Mouse (Mus musculus) intestine, postnatal 0 days (tissue): ENCODE results near the gene Cnpy3. TPM values are rescaled to one million over a fixed set of nuclear protein-coding genes. Genes with fewer than 3 reads are reported as not detected.
"Not testable (repeated sequence)": the region's sequence is repeated elsewhere in the genome, so short reads cannot be mapped to it uniquely, and the experiment has no call there.

ENCODE experiments used
- ATAC-seq: fragments of 200-750 bp; cut with Nextera tagmentation; 2 replicates; pipeline ENCODE4 v1.8.0; 2017; ENCODE audit warnings: mild to moderate bottlenecking, moderate TSS enrichment, moderate library complexity
- H3K27ac ChIP-seq: fragments of 300-500 bp; sonication (generic); 2 replicates; pipeline ENCODE4 v1.5.1; 2014; ENCODE audit warnings: mild to moderate bottlenecking, low read depth, low read length, moderate library complexity
- H3K27me3 ChIP-seq: fragments of 300-500 bp; sonication (generic); replicated peaks from 2 replicates; pipeline ENCODE4 v1.6.1; 2014; ENCODE audit warnings: low read length, mixed read lengths; ENCODE audit not compliant: control insufficient read depth, insufficient read depth
- H3K36me3 ChIP-seq: fragments of 300-500 bp; sonication (generic); 2 replicates; pipeline ENCODE4 v1.6.1; 2014; ENCODE audit warnings: mild to moderate bottlenecking, moderate library complexity; ENCODE audit not compliant: control insufficient read depth, insufficient read depth
- H3K4me1 ChIP-seq: fragments of 300-500 bp; sonication (generic); replicated peaks from 2 replicates; pipeline ENCODE4 v1.6.1; 2014; ENCODE audit warnings: antibody characterized with exemption, low read length, mixed read lengths; ENCODE audit not compliant: control insufficient read depth, insufficient read depth
- H3K4me2 ChIP-seq: fragments of 300-500 bp; sonication (generic); replicated peaks from 2 replicates; pipeline ENCODE4 v1.6.1; 2014; ENCODE audit warnings: low read depth, mild to moderate bottlenecking, moderate library complexity
- H3K4me3 ChIP-seq: fragments of 300-500 bp; sonication (generic); 2 replicates; pipeline ENCODE4 v1.5.1; 2014; ENCODE audit warnings: low read depth, low read length
- H3K9ac ChIP-seq: fragments of 300-500 bp; sonication (generic); 2 replicates; pipeline ENCODE4 v1.6.1; 2014; ENCODE audit warnings: mild to moderate bottlenecking, low read depth, low read length
- H3K9me3 ChIP-seq: fragments of 300-500 bp; sonication (generic); 2 replicates; pipeline ENCODE4 v1.6.1; 2016; ENCODE audit warnings: mixed run types; ENCODE audit not compliant: control insufficient read depth
- CTCF ChIP-seq: sonication (generic); IDR thresholded peaks from 2 replicates; pipeline ENCODE4 v1.5.1; 2016; ENCODE audit warnings: low read depth, mild to moderate bottlenecking, control low read depth, antibody characterized with exemption, moderate library complexity
- WGBS: fragments of 180-500 bp; shearing (Covaris S2); extraction: QIAGEN DNeasy Blood & Tissue Kit; methylation state at CpG from one replicate; pipeline ENCODE4 v1.1.7; 2014; 5-methylcytosine and 5-hydroxymethylcytosine counted together
- polyA plus RNA-seq: library from polyadenylated mRNA; unstranded; fragments of >200 nt; fragmentation: Nextera tagmentation; extraction: Ambion mirVana; gene quantifications from 2 replicates; pipeline ENCODE4 v1.2.1, GENCODE M21; 2015

The Cnpy3 gene
- polyA plus RNA-seq, 1 experiment from 2014 or later: 35.6 TPM

DNA sequence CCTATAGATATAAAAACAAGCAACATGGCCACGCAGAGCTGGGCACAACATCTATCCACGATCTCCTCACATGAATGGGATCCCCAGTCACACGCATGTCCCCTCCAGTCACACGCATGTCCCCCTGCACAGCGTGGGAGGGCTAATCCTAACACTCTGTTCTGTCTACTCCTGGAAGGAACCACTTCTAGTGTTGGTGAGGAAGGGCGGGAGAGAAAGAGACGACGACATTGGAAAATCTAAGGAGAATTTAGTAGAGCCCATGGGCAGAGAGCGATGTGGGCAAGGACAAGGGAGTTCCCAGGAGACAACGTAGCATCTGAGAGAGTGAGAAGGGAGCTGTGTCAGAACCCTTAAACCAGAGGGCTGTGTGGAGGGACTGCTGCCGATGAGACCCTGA, 18.5 kb upstream of the Cnpy3 start:
- no peak for TF ChIP-seq CTCF
- WGBS: 92% methylated on average over 11 of the region's 11 CpGs
- no peaks in the 10 kb centered on the region for H3K27me3 ChIP-seq
- no peaks in the 10 kb centered on the region for H3K9me3 ChIP-seq
- no peaks in the 10 kb centered on the region for H3K4me1 ChIP-seq
- no peak overlapping the region for H3K4me2 ChIP-seq
- H3K4me3 ChIP-seq: no peak overlapping the region
- no peak overlapping the region for H3K9ac ChIP-seq
- ATAC-seq: no peak
- H3K27ac ChIP-seq: no peak overlapping the region
- peaks cover 15% of the 10 kb centered on the region for H3K36me3 ChIP-seq

DNA sequence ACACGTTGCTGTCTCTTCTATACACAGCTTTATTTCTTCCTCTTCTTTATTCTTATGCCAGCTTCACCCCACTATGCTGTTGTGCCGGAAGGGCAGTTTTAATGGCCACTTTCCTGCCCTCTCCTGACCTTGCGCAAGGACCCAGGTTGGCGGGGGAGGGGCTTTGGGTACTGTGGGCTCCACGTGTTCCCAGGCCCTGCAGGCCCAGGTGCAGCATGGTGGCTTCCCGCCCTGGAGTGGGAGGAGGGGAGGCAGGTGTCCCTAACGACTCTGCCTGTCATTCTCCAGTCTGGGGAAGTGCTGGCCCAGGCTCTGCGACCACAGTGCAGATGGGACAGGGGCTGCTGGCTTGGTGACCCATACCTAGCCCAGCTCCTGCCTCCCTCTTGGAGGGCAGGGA, 15.9 kb upstream of the Cnpy3 start:
- Histone ChIP-seq H3K4me3 (no peak overlapping the region), H3K27me3 (no peaks in the 10 kb centered on the region), H3K4me2 (no peak overlapping the region), H3K9me3 (no peaks in the 10 kb centered on the region), H3K27ac (no peak overlapping the region), H3K9ac (no peak overlapping the region), H3K36me3 (no peaks in the 10 kb centered on the region), H3K4me1 (no peaks in the 10 kb centered on the region)
- no peak for ATAC-seq
- WGBS: 44% methylated on average over 8 of the region's 8 CpGs
- no peak for TF ChIP-seq CTCF

DNA sequence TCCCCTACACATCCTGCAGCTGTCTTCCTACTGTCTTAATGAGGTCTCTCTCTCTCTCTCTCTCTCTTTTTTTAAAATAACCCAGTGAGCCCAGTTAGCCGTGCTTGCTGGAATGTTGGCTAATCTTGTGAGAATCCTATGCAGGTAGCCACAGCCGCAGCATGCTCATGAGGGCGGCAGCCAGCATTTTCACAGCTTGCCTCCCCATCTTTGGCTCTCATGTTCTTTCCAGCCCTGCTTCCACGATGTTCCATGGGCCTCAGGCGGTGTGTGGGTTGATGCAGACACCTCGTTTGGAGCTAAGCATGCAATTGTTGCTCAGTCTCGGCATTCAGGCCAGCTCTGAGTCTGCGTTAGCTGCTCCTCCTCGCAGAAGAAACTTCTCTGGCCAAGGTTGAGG, 12.9 kb upstream of the Cnpy3 start:
- ATAC-seq, H3K36me3 ChIP-seq, H3K27me3 ChIP-seq, H3K4me2 ChIP-seq, H3K9ac ChIP-seq, H3K27ac ChIP-seq, H3K9me3 ChIP-seq, H3K4me3 ChIP-seq, H3K4me1 ChIP-seq: not testable (repeated sequence)
- 67% methylated on average over 9 of the region's 9 CpGs for WGBS

DNA sequence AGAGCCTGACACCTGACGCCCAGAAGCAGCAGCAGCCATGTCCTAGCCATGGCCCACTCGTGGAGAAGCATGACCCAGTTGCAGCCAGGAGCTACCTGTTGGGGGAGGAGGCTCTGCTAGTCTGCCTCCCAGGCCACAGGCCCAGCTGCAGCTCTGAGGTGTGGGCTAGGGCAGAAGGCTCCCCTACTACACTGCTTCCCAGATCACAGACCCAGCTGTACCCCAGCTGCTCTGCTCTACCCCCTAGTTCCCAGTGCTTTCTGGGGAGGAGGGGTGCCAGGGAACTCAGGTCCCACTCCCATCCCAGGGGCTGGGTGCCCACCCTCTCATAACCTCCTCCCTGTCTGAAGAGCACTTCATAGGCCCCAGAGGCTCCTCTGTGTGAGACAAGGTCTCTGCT, 11.5 kb upstream of the Cnpy3 start, which contains the start of gene Ptcra:
Gene Ptcra, minus strand, starts transcription at position 169 of the 400 bp plus-strand sequence.
- H3K9ac ChIP-seq: no peak within 1 kb of the TSS
- no peaks in the 10 kb centered on the region for H3K36me3 ChIP-seq
- no peak within 1 kb of the TSS for H3K27ac ChIP-seq
- no peaks in the 10 kb centered on the region for H3K27me3 ChIP-seq
- no peak within 1 kb of the TSS for H3K4me3 ChIP-seq
- 77% methylated on average over 2 of the region's 2 CpGs for WGBS
- no peaks in the 10 kb centered on the region for H3K4me1 ChIP-seq
- TF ChIP-seq CTCF: no peak
- no peak within 1 kb of the TSS for H3K4me2 ChIP-seq
- no peak for ATAC-seq
- no peaks in the 10 kb centered on the region for H3K9me3 ChIP-seq

DNA sequence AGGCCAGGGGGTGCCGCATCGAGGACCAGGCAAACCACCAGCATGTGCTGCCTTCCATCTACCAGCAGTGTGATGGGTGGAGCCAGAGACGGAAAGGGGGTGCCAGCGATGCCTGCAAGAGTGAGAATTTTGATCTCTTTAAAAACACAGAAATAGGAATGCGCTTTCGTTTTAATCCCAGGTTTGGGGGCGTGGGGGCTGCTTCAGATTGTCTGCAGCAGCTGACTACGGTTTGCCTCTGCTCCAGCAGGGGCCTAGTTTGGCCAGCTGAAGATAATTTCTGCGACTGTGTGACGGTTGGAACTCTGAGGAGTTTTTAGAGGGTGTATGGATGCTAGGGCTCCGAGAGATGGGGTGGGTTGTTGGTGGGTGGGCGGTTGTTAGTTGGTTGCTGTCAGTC, 6.7 kb upstream of the Cnpy3 start:
- Histone ChIP-seq H3K4me1 (no peaks in the 10 kb centered on the region), H3K27ac (no peak overlapping the region), H3K4me2 (no peak overlapping the region), H3K9me3 (no peaks in the 10 kb centered on the region), H3K4me3 (no peak overlapping the region), H3K9ac (no peak overlapping the region), H3K36me3 (no peaks in the 10 kb centered on the region), H3K27me3 (no peaks in the 10 kb centered on the region)
- 82% methylated on average over 12 of the region's 12 CpGs for WGBS
- no peak for TF ChIP-seq CTCF
- no peak for ATAC-seq

DNA sequence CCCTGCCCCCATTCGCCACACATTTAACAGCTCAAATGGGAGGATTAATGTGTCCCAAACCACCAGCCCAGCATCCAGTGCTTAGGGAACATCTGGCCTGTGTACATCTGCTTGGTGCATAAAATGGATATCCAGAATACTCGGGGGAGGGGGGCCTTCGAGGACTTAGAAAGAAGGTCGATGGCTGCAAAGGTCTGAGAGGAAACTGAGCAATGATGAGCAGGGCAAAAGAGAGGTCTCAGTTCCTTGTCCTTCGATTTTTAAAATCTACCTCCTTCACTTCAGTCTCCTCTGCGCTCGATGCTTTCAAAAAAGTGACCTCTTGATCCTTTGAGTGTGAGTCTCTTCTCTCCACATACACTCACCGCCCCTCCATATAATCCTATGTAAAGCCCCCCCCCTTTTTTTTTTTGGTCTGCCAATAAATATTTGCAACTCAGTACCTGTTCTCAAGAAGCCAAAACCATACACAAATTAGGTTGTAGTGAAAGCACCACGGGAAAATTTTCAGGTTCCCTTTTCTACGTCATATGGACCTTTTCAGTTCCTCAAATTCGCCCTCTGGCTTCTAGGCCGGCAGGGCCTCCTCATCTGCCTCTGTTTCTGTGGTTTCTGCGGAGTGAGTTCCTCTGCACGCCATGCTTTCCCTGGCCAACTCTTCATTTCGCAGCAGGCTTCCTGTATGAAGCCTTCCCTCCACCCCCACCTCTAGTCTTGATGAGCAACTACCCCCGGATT, 789 bp downstream of the Cnpy3 start:
- H3K27ac ChIP-seq: peak overlapping the region; percentile 91
- no peaks in the 10 kb centered on the region; the same call in 1 of the 2 replicates for H3K4me1 ChIP-seq
- H3K36me3 ChIP-seq: 0 out of 2 replicates have a peak, but pooled peaks cover 8% of the 10 kb centered on the region
- TF ChIP-seq CTCF: no peak
- peak overlapping the region; percentile 95 for H3K4me3 ChIP-seq
- H3K9ac ChIP-seq: peak overlapping the region; percentile 87
- WGBS: 22% methylated on average over 16 of the region's 16 CpGs
- no peaks in the 10 kb centered on the region for H3K9me3 ChIP-seq
- no peaks in the 10 kb centered on the region for H3K27me3 ChIP-seq
- ATAC-seq: peak; percentile 25; the same call in 1 of the 2 replicates
- peak overlapping the region; percentile 82 for H3K4me2 ChIP-seq
